Mouse (Mus musculus) midbrain, embryonic 14.5 days (tissue): ENCODE measurements around the gene Pigt. TPM values are rescaled to one million over a fixed set of nuclear protein-coding genes. Genes with fewer than 3 reads are reported as not detected.
A peak's percentile ranks its signal among the peaks of the same experiment; 100 is the strongest.

Experiments
- ATAC-seq: fragments of 200-750 bp; cut with Nextera tagmentation; 2 replicates; pipeline ENCODE4 v1.8.0; 2017; ENCODE audit warnings: moderate number of reproducible peaks, moderate library complexity; ENCODE audit not compliant: low FRiP score, low TSS enrichment
- DNase-seq: peaks from one replicate; pipeline ENCODE4 v3.0.0-alpha.2; 2015
- H3K27ac ChIP-seq: fragments of 300-500 bp; sonication (generic); replicated peaks from 2 replicates; pipeline ENCODE4 v1.5.1; 2014; ENCODE audit warnings: mild to moderate bottlenecking, low read depth, low read length, moderate library complexity
- H3K27me3 ChIP-seq: fragments of 300-500 bp; sonication (generic); 2 replicates; pipeline ENCODE4 v1.6.1; 2014; ENCODE audit warnings: low read length, control low read depth, mixed read lengths; ENCODE audit not compliant: control insufficient read depth, insufficient read depth
- H3K36me3 ChIP-seq: fragments of 300-500 bp; sonication (generic); 2 replicates; pipeline ENCODE4 v1.6.1; 2014; ENCODE audit warnings: low read length, control low read depth; ENCODE audit not compliant: control insufficient read depth, insufficient read depth
- H3K4me1 ChIP-seq: fragments of 300-500 bp; sonication (generic); 2 replicates; pipeline ENCODE4 v1.6.1; 2014; ENCODE audit warnings: mild to moderate bottlenecking, antibody characterized with exemption, low read length, control low read depth; ENCODE audit not compliant: control insufficient read depth, insufficient read depth
- H3K4me2 ChIP-seq: fragments of 300-500 bp; sonication (generic); 2 replicates; pipeline ENCODE4 v1.6.1; 2014; ENCODE audit warnings: mild to moderate bottlenecking, low read length, moderate library complexity
- H3K4me3 ChIP-seq: fragments of 300-500 bp; sonication (generic); replicated peaks from 2 replicates; pipeline ENCODE4 v1.5.1; 2014; ENCODE audit warnings: low read depth, low read length
- H3K9ac ChIP-seq: fragments of 300-500 bp; sonication (generic); replicated peaks from 2 replicates; pipeline ENCODE4 v1.6.1; 2014; ENCODE audit warnings: mild to moderate bottlenecking, low read length, moderate library complexity
- H3K9me3 ChIP-seq: fragments of 300-500 bp; sonication (generic); 2 replicates; pipeline ENCODE4 v1.6.1; 2016; ENCODE audit warnings: low read length, control low read depth, mixed read lengths; ENCODE audit not compliant: control insufficient read depth
- WGBS: fragments of 180-500 bp; shearing (Covaris S2); extraction: QIAGEN DNeasy Blood & Tissue Kit; methylation state at CpG from one replicate; pipeline ENCODE4 v1.1.7; 2014; 5-methylcytosine and 5-hydroxymethylcytosine counted together
- polyA plus RNA-seq: library from polyadenylated mRNA; unstranded; fragments of >200 nt; fragmentation: Nextera tagmentation; extraction: Ambion mirVana; gene quantifications from 2 replicates; pipeline ENCODE4 v1.2.1, GENCODE M21; 2014

The Pigt gene
- polyA plus RNA-seq, 1 experiment from 2014 or later = 98.9 TPM

GRCm38 (mm10) chr2:164497691-164498268 is 460 bp downstream of the Pigt start:
- Histone ChIP-seq H3K4me3 (peak overlapping the region; percentile 81), H3K9ac (peak overlapping the region; percentile 76), H3K36me3 (peaks cover 34% of the 10 kb centered on the region), H3K9me3 (no peaks in the 10 kb centered on the region), H3K4me2 (peak overlapping the region; percentile 97), H3K27ac (peak overlapping the region; percentile 80; the same call in 1 of the 2 replicates), H3K27me3 (no peaks in the 10 kb centered on the region), H3K4me1 (peaks cover 13% of the 10 kb centered on the region)
- WGBS = 5% methylated on average over 21 of the region's 21 CpGs
- DNase-seq = no peak
- ATAC-seq = no peak; the same call in 1 of the 2 replicates

- 79% methylated on average over 5 of the region's 5 CpGs for WGBS
- no peak for ATAC-seq
- peaks cover 49% of the 10 kb centered on the region for H3K36me3 ChIP-seq
Observed at GRCm38 (mm10) chr2:164499317-164499716, 2.0 kb downstream of the Pigt start.

GRCm38 (mm10) chr2:164500511-164500910 is 3.2 kb downstream of the Pigt start:
- Histone ChIP-seq H3K27ac (no peak overlapping the region), H3K36me3 (peaks cover 61% of the 10 kb centered on the region), H3K27me3 (no peaks in the 10 kb centered on the region), H3K4me2 (no peak overlapping the region), H3K4me3 (no peak overlapping the region), H3K9ac (no peak overlapping the region), H3K9me3 (no peaks in the 10 kb centered on the region), H3K4me1 (peaks cover 13% of the 10 kb centered on the region)
- 97% methylated on average over 7 of the region's 7 CpGs for WGBS
- DNase-seq (no peak), ATAC-seq (no peak)

More at GRCm38 (mm10) chr2:164499317-164499716, 2.0 kb downstream of the Pigt start:
- Histone ChIP-seq H3K27ac (no peak overlapping the region), H3K4me1 (peaks cover 13% of the 10 kb centered on the region), H3K4me3 (no peak overlapping the region), H3K27me3 (no peaks in the 10 kb centered on the region), H3K4me2 (no peak overlapping the region), H3K9me3 (no peaks in the 10 kb centered on the region), H3K9ac (no peak overlapping the region)
- no peak for DNase-seq

GRCm38 (mm10) chr2:164504919-164505318 is 7.6 kb downstream of the Pigt start:
- no peak for ATAC-seq
- no peak overlapping the region for H3K4me2 ChIP-seq
- no peak overlapping the region for H3K4me3 ChIP-seq
- H3K9me3 ChIP-seq = no peaks in the 10 kb centered on the region
- H3K9ac ChIP-seq = no peak overlapping the region
- no peak for DNase-seq
- no peaks in the 10 kb centered on the region for H3K4me1 ChIP-seq
- WGBS = 98% methylated on average over 3 of the region's 3 CpGs
- no peak overlapping the region for H3K27ac ChIP-seq
- no peaks in the 10 kb centered on the region for H3K27me3 ChIP-seq
- peaks cover 67% of the 10 kb centered on the region for H3K36me3 ChIP-seq

- Histone ChIP-seq H3K36me3 (peaks cover 59% of the 10 kb centered on the region), H3K27me3 (no peaks in the 10 kb centered on the region), H3K9ac (no peak overlapping the region), H3K4me1 (no peaks in the 10 kb centered on the region), H3K27ac (no peak overlapping the region), H3K9me3 (no peaks in the 10 kb centered on the region), H3K4me3 (no peak overlapping the region), H3K4me2 (no peak overlapping the region)
- WGBS = 97% methylated on average over 4 of the region's 4 CpGs
- DNase-seq (no peak), ATAC-seq (no peak)
Observed at GRCm38 (mm10) chr2:164505619-164506347, 8.5 kb downstream of the Pigt start.

GRCm38 (mm10) chr2:164507811-164508210 is 10.5 kb downstream of the Pigt start:
- Histone ChIP-seq H3K27me3 (no peaks in the 10 kb centered on the region), H3K36me3 (peaks cover 40% of the 10 kb centered on the region), H3K27ac (no peak overlapping the region), H3K9me3 (no peaks in the 10 kb centered on the region), H3K4me1 (no peaks in the 10 kb centered on the region), H3K4me2 (no peak overlapping the region), H3K4me3 (no peak overlapping the region), H3K9ac (no peak overlapping the region)
- no peak for DNase-seq
- ATAC-seq = no peak
- 87% methylated on average over 19 of the region's 19 CpGs for WGBS

- H3K4me3 ChIP-seq = no peak overlapping the region
- H3K36me3 ChIP-seq = peaks cover 11% of the 10 kb centered on the region
- no peak for DNase-seq
- 50% methylated on average over 5 of the region's 5 CpGs for WGBS
- H3K4me2 ChIP-seq = no peak overlapping the region
- ATAC-seq = no peak
- H3K27ac ChIP-seq = no peak overlapping the region
- H3K4me1 ChIP-seq = no peaks in the 10 kb centered on the region
- no peaks in the 10 kb centered on the region for H3K9me3 ChIP-seq
- no peaks in the 10 kb centered on the region for H3K27me3 ChIP-seq
- H3K9ac ChIP-seq = no peak overlapping the region
Observed at GRCm38 (mm10) chr2:164510621-164511190, 13.4 kb downstream of the Pigt start.

- no peak overlapping the region for H3K4me3 ChIP-seq
- ATAC-seq (no peak), DNase-seq (no peak)
- no peak overlapping the region for H3K27ac ChIP-seq
- no peaks in the 10 kb centered on the region for H3K4me1 ChIP-seq
- H3K36me3 ChIP-seq = no peaks in the 10 kb centered on the region
- no peak overlapping the region for H3K9ac ChIP-seq
- H3K4me2 ChIP-seq = no peak overlapping the region
- no peaks in the 10 kb centered on the region for H3K9me3 ChIP-seq
- no peaks in the 10 kb centered on the region for H3K27me3 ChIP-seq
- 71% methylated on average over 11 of the region's 14 CpGs for WGBS
Observed at GRCm38 (mm10) chr2:164512121-164512909, 15.0 kb downstream of the Pigt start.
